Mouse (Mus musculus) kidney, embryonic 14.5 days (tissue): ENCODE measurements around the gene Eef1e1. TPM values are rescaled to one million over a fixed set of nuclear protein-coding genes. Genes with fewer than 3 reads are reported as not detected.
A peak's percentile ranks its signal among the peaks of the same experiment; 100 is the strongest.

Source experiments
- ATAC-seq: fragments of 200-750 bp; cut with Nextera tagmentation; 2 replicates; pipeline ENCODE4 v1.8.0; 2017; ENCODE audit warnings: moderate number of reproducible peaks, mild to moderate bottlenecking, moderate TSS enrichment, moderate library complexity; ENCODE audit not compliant: low FRiP score, low TSS enrichment
- H3K27ac ChIP-seq: fragments of 300-500 bp; sonication (generic); 2 replicates; pipeline ENCODE4 v1.5.1; 2014; ENCODE audit warnings: low read depth, mild to moderate bottlenecking, low read length, moderate library complexity, mixed read lengths
- H3K27me3 ChIP-seq: fragments of 300-500 bp; sonication (generic); 2 replicates; pipeline ENCODE4 v1.6.1; 2014; ENCODE audit warnings: mild to moderate bottlenecking, low read length; ENCODE audit not compliant: control insufficient read depth, insufficient read depth
- H3K36me3 ChIP-seq: fragments of 300-500 bp; sonication (generic); 2 replicates; pipeline ENCODE4 v1.6.1; 2014; ENCODE audit warnings: low read length, mixed read lengths; ENCODE audit not compliant: control insufficient read depth, insufficient read depth
- H3K4me1 ChIP-seq: fragments of 300-500 bp; sonication (generic); 2 replicates; pipeline ENCODE4 v1.6.1; 2014; ENCODE audit warnings: low read length, mixed read lengths; ENCODE audit not compliant: control insufficient read depth, insufficient read depth
- H3K4me2 ChIP-seq: fragments of 300-500 bp; sonication (generic); replicated peaks from 2 replicates; pipeline ENCODE4 v1.6.1; 2014; ENCODE audit warnings: low read depth, mild to moderate bottlenecking, low read length
- H3K4me3 ChIP-seq: fragments of 300-500 bp; sonication (generic); 2 replicates; pipeline ENCODE4 v1.5.1; 2014; ENCODE audit warnings: mild to moderate bottlenecking, low read length
- H3K9ac ChIP-seq: fragments of 300-500 bp; sonication (generic); 2 replicates; pipeline ENCODE4 v1.6.1; 2014; ENCODE audit warnings: low read depth, mild to moderate bottlenecking, low read length, moderate library complexity
- H3K9me3 ChIP-seq: fragments of 300-500 bp; sonication (generic); 2 replicates; pipeline ENCODE4 v1.6.1; 2016; ENCODE audit warnings: low read length; ENCODE audit not compliant: control insufficient read depth
- WGBS: fragments of 180-500 bp; shearing (Covaris S2); extraction: QIAGEN DNeasy Blood & Tissue Kit; methylation state at CpG from one replicate; pipeline ENCODE4 v1.1.7; 2014; 5-methylcytosine and 5-hydroxymethylcytosine counted together
- polyA plus RNA-seq: library from polyadenylated mRNA; unstranded; fragments of >200 nt; fragmentation: Nextera tagmentation; extraction: Ambion mirVana; gene quantifications from 2 replicates; pipeline ENCODE4 v1.2.1, GENCODE M21; 2014

The Eef1e1 gene
- polyA plus RNA-seq, 1 experiment from 2014 or later: 65.5 TPM

GRCm38 (mm10) chr13:38602243-38602832 is 56.5 kb downstream of the Eef1e1 start:
- Histone ChIP-seq H3K9ac (no peak overlapping the region), H3K36me3 (no peaks in the 10 kb centered on the region), H3K4me2 (no peak overlapping the region), H3K27ac (no peak overlapping the region), H3K4me3 (no peak overlapping the region), H3K27me3 (no peaks in the 10 kb centered on the region), H3K4me1 (no peaks in the 10 kb centered on the region), H3K9me3 (no peaks in the 10 kb centered on the region)
- ATAC-seq: no peak
- 80% methylated on average over 17 of the region's 17 CpGs for WGBS

- no peak for ATAC-seq
- H3K4me3 ChIP-seq: no peak overlapping the region
- no peaks in the 10 kb centered on the region for H3K27me3 ChIP-seq
- 86% methylated on average over 11 of the region's 11 CpGs for WGBS
- H3K4me1 ChIP-seq: no peaks in the 10 kb centered on the region
- no peaks in the 10 kb centered on the region for H3K36me3 ChIP-seq
- H3K27ac ChIP-seq: no peak overlapping the region
- H3K9ac ChIP-seq: no peak overlapping the region
- no peaks in the 10 kb centered on the region for H3K9me3 ChIP-seq
- H3K4me2 ChIP-seq: no peak overlapping the region
Measured at GRCm38 (mm10) chr13:38600811-38601210, 58.0 kb downstream of the Eef1e1 start.

DNA sequence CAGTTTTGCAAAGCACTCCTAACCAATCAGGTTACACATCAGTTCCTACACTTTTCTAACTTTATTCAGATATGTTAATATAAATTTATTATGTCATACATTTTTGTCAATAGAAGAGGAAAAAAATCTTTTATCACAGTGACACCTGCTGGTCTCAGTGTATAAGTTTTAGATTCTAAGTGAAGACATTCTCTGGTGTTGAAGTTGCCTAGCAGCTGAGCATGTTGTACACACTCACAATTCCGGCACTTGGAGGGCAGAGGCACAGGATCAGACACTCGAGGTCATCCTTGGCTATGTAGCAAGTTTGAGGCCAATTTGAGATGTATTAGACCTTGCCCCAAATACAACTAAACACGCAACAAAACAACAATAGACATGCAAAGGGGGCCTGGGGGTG is 61.8 kb downstream of the Eef1e1 start:
- H3K27ac ChIP-seq: no peak overlapping the region
- no peak for ATAC-seq

DNA sequence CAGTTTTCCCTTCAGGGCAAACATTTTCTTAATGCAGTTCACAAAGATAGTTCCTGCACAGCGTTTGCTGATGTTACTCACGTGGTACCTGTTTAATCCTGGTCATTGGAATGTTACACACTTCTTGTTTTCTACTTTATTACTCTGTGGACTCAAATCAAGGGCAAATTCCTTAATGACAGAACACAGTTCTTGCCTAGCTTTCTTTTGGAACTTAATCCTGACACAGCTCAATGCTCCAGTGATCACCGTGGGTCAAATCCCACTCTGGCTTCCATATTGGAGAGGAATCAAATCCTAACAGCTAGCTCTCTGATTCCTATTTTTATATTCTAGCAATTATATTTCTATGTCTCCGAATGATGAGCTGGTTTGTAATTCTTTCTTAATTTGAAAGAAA is 62.4 kb downstream of the Eef1e1 start:
- Histone ChIP-seq H3K27me3 (no peaks in the 10 kb centered on the region), H3K9me3 (no peaks in the 10 kb centered on the region), H3K4me3 (no peak overlapping the region), H3K27ac (no peak overlapping the region), H3K4me1 (no peaks in the 10 kb centered on the region), H3K4me2 (no peak overlapping the region), H3K9ac (no peak overlapping the region), H3K36me3 (no peaks in the 10 kb centered on the region)
- peak; percentile 49; the same call in 1 of the 2 replicates for ATAC-seq
- WGBS: 63% methylated on average over 4 of the region's 4 CpGs

More for the DNA sequence above, 61.8 kb downstream of the Eef1e1 start:
- WGBS: 69% methylated on average over 3 of the region's 3 CpGs
- H3K4me1 ChIP-seq: no peaks in the 10 kb centered on the region
- H3K9me3 ChIP-seq: no peaks in the 10 kb centered on the region
- no peak overlapping the region for H3K4me2 ChIP-seq
- no peaks in the 10 kb centered on the region for H3K27me3 ChIP-seq
- H3K4me3 ChIP-seq: no peak overlapping the region
- no peaks in the 10 kb centered on the region for H3K36me3 ChIP-seq
- no peak overlapping the region for H3K9ac ChIP-seq

Other genes with a start within 250 kb of the Eef1e1 start
- 161 and 263 TPM in 2 replicates for gene Txndc5, start 130.2 kb downstream of the Eef1e1 start, polyA plus RNA-seq
- 16.3 and 18.8 TPM in 2 replicates for gene Bloc1s5, start 23.9 kb downstream of the Eef1e1 start, polyA plus RNA-seq